Mouse (Mus musculus): Measurements from ENCODE around the gene Troap. TPM values are rescaled to one million over a fixed set of nuclear protein-coding genes. Genes with fewer than 3 reads are reported as not detected.

Gene Troap
- polyA plus RNA-seq, 1 experiment from 2014 or later = 4.8 TPM

DNA sequence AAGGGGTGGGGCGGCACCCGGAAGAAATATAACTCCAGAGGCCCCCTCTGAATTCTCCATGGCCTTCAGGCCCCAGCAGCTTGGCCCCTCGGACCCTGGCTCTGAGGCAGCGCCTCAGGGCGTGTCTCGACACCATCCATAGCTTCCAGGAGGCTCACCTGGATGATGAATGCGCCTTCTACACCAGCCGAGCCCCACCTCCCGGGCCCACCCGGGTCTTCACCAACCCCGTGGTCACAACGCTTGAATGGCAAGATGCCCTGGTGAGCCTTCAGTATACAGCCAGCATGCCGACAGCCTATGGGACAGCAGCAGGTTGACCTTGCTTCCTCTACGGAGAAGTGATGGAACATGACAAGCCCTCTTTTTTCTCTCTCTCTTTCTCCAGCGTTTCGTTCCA, 8.5 kb downstream of the Troap start:
- peaks cover 17% of the 10 kb centered on the region for H3K27me3 ChIP-seq (replicated peaks; ENCODE audit: control insufficient read depth, insufficient read depth, low read length)
- no peak overlapping the region for H3K4me2 ChIP-seq (replicated peaks; ENCODE audit: low read depth)
- peaks cover 4% of the 10 kb centered on the region; the same call in 1 of the 2 replicates for H3K4me1 ChIP-seq (replicated peaks; ENCODE audit: control insufficient read depth, insufficient read depth, low read length)
- ATAC-seq = no peak
- TF ChIP-seq CTCF (IDR thresholded peaks at IDR 0.05; ENCODE audit: low read depth) = no peak
- peaks cover 15% of the 10 kb centered on the region; the same call in 1 of the 2 replicates for H3K36me3 ChIP-seq (ENCODE audit: control insufficient read depth, insufficient read depth)
- H3K27ac ChIP-seq (ENCODE audit: low read depth, low read length) = no peak overlapping the region
- no peak overlapping the region for H3K4me3 ChIP-seq (ENCODE audit: low read depth, low read length)
- 84% methylated on average over 16 of the region's 16 CpGs for WGBS
- H3K9me3 ChIP-seq (ENCODE audit: control insufficient read depth) = no peaks in the 10 kb centered on the region
- H3K9ac ChIP-seq (ENCODE audit: low read depth, low read length) = no peak overlapping the region

- H3K9me3 ChIP-seq (ENCODE audit: control insufficient read depth) = no peaks in the 10 kb centered on the region
- no peak overlapping the region; the same call in 1 of the 2 replicates for H3K27ac ChIP-seq (ENCODE audit: low read depth, low read length)
- no peak overlapping the region for H3K4me3 ChIP-seq (ENCODE audit: low read depth, low read length)
- peaks cover 11% of the 10 kb centered on the region; the same call in 1 of the 2 replicates for H3K36me3 ChIP-seq (ENCODE audit: control insufficient read depth, insufficient read depth)
- peak overlapping the region; percentile 54 for H3K4me2 ChIP-seq (replicated peaks; ENCODE audit: low read depth)
- no peak for ATAC-seq
- H3K9ac ChIP-seq (ENCODE audit: low read depth, low read length) = no peak overlapping the region
- H3K4me1 ChIP-seq (replicated peaks; ENCODE audit: control insufficient read depth, insufficient read depth, low read length) = peaks cover 4% of the 10 kb centered on the region; the same call in 1 of the 2 replicates
- TF ChIP-seq CTCF (IDR thresholded peaks at IDR 0.05; ENCODE audit: low read depth) = peak; percentile 82
- peaks cover 21% of the 10 kb centered on the region for H3K27me3 ChIP-seq (replicated peaks; ENCODE audit: control insufficient read depth, insufficient read depth, low read length)
- WGBS = 63% methylated on average over 9 of the region's 9 CpGs
Measured at GRCm38 (mm10) chr15:99083258-99083657, 8.9 kb downstream of the Troap start.

DNA sequence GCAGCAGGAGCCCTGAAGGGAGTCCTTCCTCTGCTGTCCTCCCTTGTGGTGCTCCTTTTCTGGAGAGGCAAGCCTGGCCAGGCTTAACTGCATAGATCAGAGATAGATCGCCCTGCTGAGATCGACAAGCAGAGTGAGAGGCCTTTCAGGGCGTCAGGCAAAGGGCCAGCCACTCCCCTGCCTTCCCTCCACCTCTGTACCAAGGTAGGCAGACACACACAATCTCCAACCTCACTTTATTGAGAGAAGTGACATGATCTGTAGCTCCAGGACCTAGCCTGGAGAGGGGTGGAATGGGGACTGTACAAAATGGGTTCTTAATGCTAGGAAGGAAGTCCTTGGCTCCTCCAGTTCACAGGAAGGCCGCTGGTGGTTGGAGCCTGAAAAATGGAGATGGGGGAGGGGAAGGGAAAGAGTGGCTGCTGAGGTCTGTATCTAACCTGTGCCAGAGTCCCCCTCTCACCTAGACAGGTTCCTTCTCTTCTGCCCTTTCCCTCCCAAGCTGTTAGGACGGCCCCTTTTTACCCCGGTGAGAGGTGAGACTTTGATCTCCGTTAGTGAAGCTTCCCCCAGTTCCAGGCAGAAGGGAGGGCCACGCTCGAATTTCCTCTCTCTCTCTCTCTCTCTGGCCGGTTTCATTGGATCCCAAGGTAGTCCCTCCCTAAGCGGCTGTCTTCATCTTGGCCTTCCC, 9.6 kb downstream of the Troap start:
- WGBS = 10% methylated on average over 11 of the region's 11 CpGs
- no peak for TF ChIP-seq CTCF (IDR thresholded peaks at IDR 0.05; ENCODE audit: low read depth)

GRCm38 (mm10) chr15:99084618-99085017, 10.2 kb downstream of the Troap start:
- H3K27me3 ChIP-seq (replicated peaks; ENCODE audit: control insufficient read depth, insufficient read depth, low read length) = peaks cover 34% of the 10 kb centered on the region
- no peaks in the 10 kb centered on the region for H3K9me3 ChIP-seq (ENCODE audit: control insufficient read depth)
- no peak for TF ChIP-seq CTCF (IDR thresholded peaks at IDR 0.05; ENCODE audit: low read depth)
- 0 out of 2 replicates have a peak, but pooled peaks cover 4% of the 10 kb centered on the region for H3K4me1 ChIP-seq (replicated peaks; ENCODE audit: control insufficient read depth, insufficient read depth, low read length)
- no peak overlapping the region for H3K4me3 ChIP-seq (ENCODE audit: low read depth, low read length)
- peaks cover 11% of the 10 kb centered on the region; the same call in 1 of the 2 replicates for H3K36me3 ChIP-seq (ENCODE audit: control insufficient read depth, insufficient read depth)
- H3K4me2 ChIP-seq (replicated peaks; ENCODE audit: low read depth) = peak overlapping the region; percentile 54
- 0 out of 2 replicates have a peak overlapping the region, but pooled peaks have one; percentile 29 for H3K27ac ChIP-seq (ENCODE audit: low read depth, low read length)
- H3K9ac ChIP-seq (ENCODE audit: low read depth, low read length) = no peak overlapping the region
- WGBS = 23% methylated on average over 19 of the region's 19 CpGs
- ATAC-seq = no peak; the same call in 1 of the 2 replicates

More for the DNA sequence above, 9.6 kb downstream of the Troap start:
- no peak overlapping the region for H3K4me3 ChIP-seq (ENCODE audit: low read depth, low read length)
- peak overlapping the region; percentile 29; the same call in 1 of the 2 replicates for H3K27ac ChIP-seq (ENCODE audit: low read depth, low read length)
- peak overlapping the region; percentile 54 for H3K4me2 ChIP-seq (replicated peaks; ENCODE audit: low read depth)
- peak; percentile 76 for ATAC-seq
- H3K36me3 ChIP-seq (ENCODE audit: control insufficient read depth, insufficient read depth) = peaks cover 11% of the 10 kb centered on the region; the same call in 1 of the 2 replicates
- 0 out of 2 replicates have a peak, but pooled peaks cover 4% of the 10 kb centered on the region for H3K4me1 ChIP-seq (replicated peaks; ENCODE audit: control insufficient read depth, insufficient read depth, low read length)
- H3K9me3 ChIP-seq (ENCODE audit: control insufficient read depth) = no peaks in the 10 kb centered on the region
- H3K27me3 ChIP-seq (replicated peaks; ENCODE audit: control insufficient read depth, insufficient read depth, low read length) = peaks cover 28% of the 10 kb centered on the region
- no peak overlapping the region for H3K9ac ChIP-seq (ENCODE audit: low read depth, low read length)

GRCm38 (mm10) chr15:99085997-99086396, 11.6 kb downstream of the Troap start:
- Histone ChIP-seq H3K36me3 (ENCODE audit: control insufficient read depth, insufficient read depth) (0 out of 2 replicates have a peak, but pooled peaks cover 2% of the 10 kb centered on the region), H3K4me1 (replicated peaks; ENCODE audit: control insufficient read depth, insufficient read depth, low read length) (0 out of 2 replicates have a peak, but pooled peaks cover 4% of the 10 kb centered on the region), H3K27ac (ENCODE audit: low read depth, low read length) (no peak overlapping the region), H3K9me3 (ENCODE audit: control insufficient read depth) (no peaks in the 10 kb centered on the region), H3K27me3 (replicated peaks; ENCODE audit: control insufficient read depth, insufficient read depth, low read length) (peaks cover 40% of the 10 kb centered on the region), H3K4me2 (replicated peaks; ENCODE audit: low read depth) (no peak overlapping the region), H3K4me3 (ENCODE audit: low read depth, low read length) (no peak overlapping the region), H3K9ac (ENCODE audit: low read depth, low read length) (no peak overlapping the region)
- no peak for TF ChIP-seq CTCF (IDR thresholded peaks at IDR 0.05; ENCODE audit: low read depth)
- WGBS = 77% methylated on average over 4 of the region's 4 CpGs
- ATAC-seq = no peak

GRCm38 (mm10) chr15:99087253-99088075, 13.1 kb downstream of the Troap start, which contains the start of gene C1ql4:
Gene C1ql4 (minus strand): TSS chr15:99087817.
- no peak within 1 kb of the TSS for H3K9ac ChIP-seq (ENCODE audit: low read depth, low read length)
- TF ChIP-seq CTCF (IDR thresholded peaks at IDR 0.05; ENCODE audit: low read depth) = peak; percentile 70
- H3K27me3 ChIP-seq (replicated peaks; ENCODE audit: control insufficient read depth, insufficient read depth, low read length) = peaks cover 49% of the 10 kb centered on the region
- peak within 1 kb of the TSS; percentile 33 for H3K4me3 ChIP-seq (ENCODE audit: low read depth, low read length)
- 13% methylated on average over 60 of the region's 60 CpGs for WGBS
- H3K9me3 ChIP-seq (ENCODE audit: control insufficient read depth) = no peaks in the 10 kb centered on the region
- H3K36me3 ChIP-seq (ENCODE audit: control insufficient read depth, insufficient read depth) = no peaks in the 10 kb centered on the region
- H3K4me2 ChIP-seq (replicated peaks; ENCODE audit: low read depth) = peak within 1 kb of the TSS; percentile 57
- no peak for ATAC-seq
- 0 out of 2 replicates have a peak, but pooled peaks cover 4% of the 10 kb centered on the region for H3K4me1 ChIP-seq (replicated peaks; ENCODE audit: control insufficient read depth, insufficient read depth, low read length)
- H3K27ac ChIP-seq (ENCODE audit: low read depth, low read length) = no peak within 1 kb of the TSS
